10 mouse cellular contexts compared by ENCODE assay signal in genomic region chr2:65415294-65415693, GRCm38 (mm10). TPM values are rescaled to one million over a fixed set of nuclear protein-coding genes. Genes with fewer than 3 reads are reported as not detected.
A peak's percentile ranks its signal among the peaks of the same experiment; 100 is the strongest.
DNase-seq lines count a peak whose midpoint lies in the region; ATAC-seq lines count a peak whose summit lies in the region.
"Had no signal": no experiment of that assay in that cellular context is flagged by ENCODE, and none has a peak within 500 bp of the region (broad histone marks: within the 10 kb centered on the region; RNA-seq: fewer than 3 reads in every experiment).

No protein-coding gene starts in this region.

- no peak overlapping the region for H3K9ac ChIP-seq in kidney, embryonic 14.5 days (ENCODE audit: low read depth, low read length)
- no peak overlapping the region for H3K9ac ChIP-seq in embryonic facial prominence, embryonic 14.5 days (ENCODE audit: low read depth, low read length)
- H3K9ac ChIP-seq in hindbrain, embryonic 13.5 days: no peak overlapping the region
- H3K9ac ChIP-seq in midbrain, embryonic 16.5 days (ENCODE audit: low read depth, low read length): peak overlapping the region; percentile 14; the same call in 1 of the 2 replicates

- ATAC-seq in kidney, embryonic 14.5 days (ENCODE audit: low FRiP score, low TSS enrichment): no peak
- ATAC-seq in embryonic facial prominence, embryonic 14.5 days (ENCODE audit: low read depth): no peak
- ATAC-seq in hindbrain, embryonic 13.5 days (ENCODE audit: low FRiP score): peak; percentile 43
- ATAC-seq in midbrain, embryonic 16.5 days: peak; percentile 19; the same call in 1 of the 2 replicates

- no peak overlapping the region for H3K27ac ChIP-seq in kidney, embryonic 14.5 days (ENCODE audit: low read depth, low read length)
- H3K27ac ChIP-seq in embryonic facial prominence, embryonic 14.5 days (replicated peaks; ENCODE audit: low read depth, low read length): no peak overlapping the region
- peak overlapping the region; percentile 88 for H3K27ac ChIP-seq in hindbrain, embryonic 13.5 days
- H3K27ac ChIP-seq in midbrain, embryonic 16.5 days (ENCODE audit: low read length): peak overlapping the region; percentile 94

- H3K4me2 ChIP-seq in kidney, embryonic 14.5 days (replicated peaks; ENCODE audit: low read depth, low read length): peak overlapping the region; percentile 71; the same call in 1 of the 2 replicates
- peak overlapping the region; percentile 66 for H3K4me2 ChIP-seq in embryonic facial prominence, embryonic 14.5 days (ENCODE audit: low read depth, low read length)
- H3K4me2 ChIP-seq in hindbrain, embryonic 13.5 days: peak overlapping the region; percentile 52
- peak overlapping the region; percentile 53 for H3K4me2 ChIP-seq in midbrain, embryonic 16.5 days (ENCODE audit: low read length)

- no peaks in the 10 kb centered on the region for H3K36me3 ChIP-seq in kidney, embryonic 14.5 days (ENCODE audit: control insufficient read depth, insufficient read depth, low read length)
- no peaks in the 10 kb centered on the region for H3K36me3 ChIP-seq in embryonic facial prominence, embryonic 14.5 days (ENCODE audit: control insufficient read depth, insufficient read depth, low read length)
- no peaks in the 10 kb centered on the region for H3K36me3 ChIP-seq in hindbrain, embryonic 13.5 days
- no peaks in the 10 kb centered on the region for H3K36me3 ChIP-seq in midbrain, embryonic 16.5 days (ENCODE audit: control insufficient read depth, insufficient read depth, low read length)

- no peak overlapping the region for H3K4me3 ChIP-seq in kidney, embryonic 14.5 days (ENCODE audit: low read length)
- H3K4me3 ChIP-seq in embryonic facial prominence, embryonic 14.5 days (ENCODE audit: low read depth, low read length): peak overlapping the region; percentile 32; the same call in 1 of the 2 replicates
- H3K4me3 ChIP-seq in hindbrain, embryonic 13.5 days: no peak overlapping the region; the same call in 1 of the 2 replicates
- H3K4me3 ChIP-seq in midbrain, embryonic 16.5 days (ENCODE audit: low read depth, low read length): peak overlapping the region; percentile 15

- 2% methylated on average over 2 of the region's 2 CpGs for WGBS in kidney, embryonic 14.5 days
- WGBS in embryonic facial prominence, embryonic 14.5 days: 5% methylated on average over 2 of the region's 2 CpGs
- WGBS in hindbrain, embryonic 13.5 days: 0% methylated on average over 2 of the region's 2 CpGs
- 0% methylated on average over 2 of the region's 2 CpGs for WGBS in midbrain, embryonic 16.5 days

- 0 out of 2 replicates have a peak, but pooled peaks cover 6% of the 10 kb centered on the region for H3K4me1 ChIP-seq in kidney, embryonic 14.5 days (ENCODE audit: control insufficient read depth, insufficient read depth, low read length)
- peaks cover 6% of the 10 kb centered on the region for H3K4me1 ChIP-seq in embryonic facial prominence, embryonic 14.5 days (ENCODE audit: control insufficient read depth, insufficient read depth, low read length)
- peaks cover 12% of the 10 kb centered on the region for H3K4me1 ChIP-seq in hindbrain, embryonic 13.5 days (replicated peaks)
- peaks cover 22% of the 10 kb centered on the region for H3K4me1 ChIP-seq in midbrain, embryonic 16.5 days (ENCODE audit: control insufficient read depth, insufficient read depth, low read length)

- H3K27me3 ChIP-seq in kidney, embryonic 14.5 days (ENCODE audit: control insufficient read depth, insufficient read depth, low read length): no peaks in the 10 kb centered on the region
- no peaks in the 10 kb centered on the region for H3K27me3 ChIP-seq in embryonic facial prominence, embryonic 14.5 days (replicated peaks; ENCODE audit: control insufficient read depth, insufficient read depth, low read length)
- no peaks in the 10 kb centered on the region for H3K27me3 ChIP-seq in hindbrain, embryonic 13.5 days
- H3K27me3 ChIP-seq in midbrain, embryonic 16.5 days (ENCODE audit: control insufficient read depth, insufficient read depth, low read depth, low read length): no peaks in the 10 kb centered on the region

- DNase-seq in kidney, adult 11 months: no peak
- no peak for DNase-seq in embryonic facial prominence, embryonic 14.5 days (ENCODE audit: low spot score)
- no peak for DNase-seq in gastrocnemius, postnatal 25 days
- DNase-seq in adrenal gland, postnatal 4 days (ENCODE audit: low spot score in 2 of 2): no peak
- no peak for DNase-seq in layer of hippocampus, postnatal 14 days (ENCODE audit: low spot score in 2 of 2)

- H3K9me3 ChIP-seq in kidney, embryonic 14.5 days (ENCODE audit: control insufficient read depth, low read length): no peaks in the 10 kb centered on the region
- peaks cover 5% of the 10 kb centered on the region; the same call in 1 of the 2 replicates for H3K9me3 ChIP-seq in embryonic facial prominence, embryonic 14.5 days (ENCODE audit: control insufficient read depth, low read length)
- H3K9me3 ChIP-seq in hindbrain, embryonic 13.5 days: no peaks in the 10 kb centered on the region
- H3K9me3 ChIP-seq in midbrain, embryonic 16.5 days (replicated peaks; ENCODE audit: control insufficient read depth, low read length, poor library complexity, severe bottlenecking): no peaks in the 10 kb centered on the region

RNA-seq across cellular contexts. Expression of gene Slc38a11, which starts 51.5 kb away (rescaled TPM):
- polyA plus RNA-seq in kidney, embryonic 14.5 days (2014; fragmentation: Nextera tagmentation; extraction: Ambion mirVana): 0.17 and 0.73 TPM in 2 replicates
- 0.58 and 0.73 TPM in 2 replicates for polyA plus RNA-seq in embryonic facial prominence, embryonic 14.5 days (2014; fragmentation: Nextera tagmentation; extraction: Ambion mirVana)
- 1.3 and 1.5 TPM in 2 replicates for polyA plus RNA-seq in hindbrain, embryonic 13.5 days (2015; fragmentation: Nextera tagmentation; extraction: Ambion mirVana)
- polyA plus RNA-seq in midbrain, embryonic 16.5 days (2015; fragmentation: Nextera tagmentation; extraction: Ambion mirVana): 1.3 and 1.6 TPM in 2 replicates
- total RNA-seq in gastrocnemius, postnatal 25 days (2021): under 1 TPM; 0.38 to 0.64 TPM
- total RNA-seq in adrenal gland, postnatal 4 days (2021): 10 to 100 TPM; 53.7 to 58.3 TPM
- 1 to 10 TPM; 1.9 to 4.4 TPM for total RNA-seq in layer of hippocampus, postnatal 14 days (2021)
- total RNA-seq: hematopoietic stem cell, adult 5-6 weeks had no signal
- polyA plus RNA-seq: lung, embryonic 16.5 days had no signal

Comparison
In these comparisons a context has a peak if more than half of its experiments do, and no peak if none do; other contexts are left out.
1. ATAC-seq: peak in hindbrain, embryonic 13.5 days (single experiment) and midbrain, embryonic 16.5 days (single experiment); none in kidney, embryonic 14.5 days (single experiment) and embryonic facial prominence, embryonic 14.5 days (single experiment).
2. H3K27ac ChIP-seq: peak in hindbrain, embryonic 13.5 days (single experiment) and midbrain, embryonic 16.5 days (single experiment); none in kidney, embryonic 14.5 days (single experiment) and embryonic facial prominence, embryonic 14.5 days (single experiment).
3. H3K4me3 ChIP-seq: peak in embryonic facial prominence, embryonic 14.5 days (single experiment) and midbrain, embryonic 16.5 days (single experiment); none in kidney, embryonic 14.5 days (single experiment) and hindbrain, embryonic 13.5 days (single experiment).
4. Peak in every context shown above with its lines, with median percentiles within 50 percentile points of each other: H3K4me2 ChIP-seq.